Mouse (Mus musculus) fat pad, adult 2 months (tissue): ENCODE results near the gene Tinagl1.
A peak's percentile ranks its signal among the peaks of the same experiment; 100 is the strongest.

ENCODE experiments used
- DNase-seq: peaks from one replicate; pipeline ENCODE4 v3.0.0-alpha.2; 2011; ENCODE audit warnings: low read depth, low spot score; ENCODE audit errors: extremely low read depth

The Tinagl1 gene

DNA sequence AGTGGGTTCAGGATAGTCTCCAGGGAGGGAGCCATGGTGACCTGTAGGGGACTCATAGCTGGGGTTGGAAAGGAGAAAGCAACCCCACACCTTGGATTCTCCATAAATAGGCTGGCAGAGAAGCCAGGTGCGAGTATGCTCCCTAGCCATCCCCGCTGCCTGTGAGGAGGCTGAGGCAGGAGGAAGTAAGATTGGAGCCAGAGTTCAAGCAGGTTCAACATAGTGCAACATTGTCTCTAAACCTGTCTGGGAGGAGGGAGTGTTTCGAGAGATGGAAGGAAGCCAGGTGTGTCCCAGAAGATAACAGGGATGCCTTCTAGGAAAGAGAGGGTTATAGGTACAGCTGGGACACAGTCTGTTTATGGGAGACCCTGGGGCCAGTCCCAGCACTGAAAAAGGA, 5.0 kb upstream of the Tinagl1 start:
- DNase-seq: no peak

DNA sequence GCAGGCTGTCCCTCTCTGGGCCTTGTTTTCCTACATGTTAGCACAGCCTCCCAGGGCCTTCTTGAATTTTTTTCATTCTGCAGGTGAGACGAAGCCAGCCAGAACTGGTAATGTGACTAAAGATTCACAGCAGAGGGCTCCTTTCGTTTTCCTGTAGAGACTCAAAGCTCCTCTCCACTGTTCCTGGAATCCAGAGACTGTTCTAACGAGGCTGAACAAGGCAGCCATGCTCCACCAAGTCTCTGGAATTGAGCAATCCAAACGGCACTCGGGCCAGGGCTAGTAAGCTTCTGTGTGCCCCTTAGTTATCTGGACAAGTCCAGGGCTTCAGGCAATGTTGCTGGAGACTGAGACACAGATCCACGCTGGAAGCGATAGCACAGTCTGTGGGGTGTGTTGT, 2.6 kb upstream of the Tinagl1 start:
- DNase-seq: peak; percentile 47

GRCm38 (mm10) chr4:130177087-130177486, 2.2 kb upstream of the Tinagl1 start:
- DNase-seq: no peak

GRCm38 (mm10) chr4:130176156-130176720, 1.3 kb upstream of the Tinagl1 start:
- no peak for DNase-seq

GRCm38 (mm10) chr4:130174335-130175031, 439 bp downstream of the Tinagl1 start:
- no peak for DNase-seq

GRCm38 (mm10) chr4:130173911-130174311, 1.0 kb downstream of the Tinagl1 start:
- DNase-seq: no peak

DNA sequence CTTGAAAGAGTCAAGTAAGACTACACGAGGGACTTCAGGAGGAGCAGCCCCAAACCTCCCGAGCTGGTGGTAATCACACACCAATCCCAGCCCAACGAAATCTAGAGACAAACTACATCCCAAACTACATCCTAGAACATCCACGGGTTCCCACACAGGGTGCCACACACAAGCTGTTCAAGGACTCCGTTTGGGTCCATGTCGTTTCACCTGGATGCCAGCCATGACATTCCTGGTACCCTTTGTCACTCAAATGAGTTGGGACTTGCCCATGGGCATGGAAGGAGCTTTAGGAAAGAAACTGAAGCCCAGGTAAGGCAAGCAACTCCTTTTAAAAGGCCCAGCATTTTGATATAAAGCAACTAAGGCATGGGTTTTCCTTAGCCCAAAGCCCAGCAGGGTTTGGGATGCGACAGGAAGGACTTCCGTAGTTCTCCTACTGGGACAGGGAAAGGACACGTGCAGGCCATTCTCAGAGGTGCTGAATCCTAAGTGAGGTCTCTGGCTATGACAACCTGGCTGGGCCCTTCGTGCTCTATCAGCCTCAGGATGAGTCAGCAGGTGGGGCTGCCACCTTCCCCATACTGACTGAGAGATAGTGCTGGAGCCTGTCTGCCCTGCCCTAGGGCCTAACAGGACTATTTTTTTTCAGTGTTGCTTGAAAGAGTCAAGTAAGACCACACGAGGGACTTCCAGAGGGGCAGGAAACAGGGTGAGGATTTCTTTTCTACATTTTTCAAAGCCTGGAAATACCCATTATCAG, 1.7 kb downstream of the Tinagl1 start:
- DNase-seq: no peak

GRCm38 (mm10) chr4:130171951-130172765, 2.8 kb downstream of the Tinagl1 start:
- DNase-seq: no peak

DNA sequence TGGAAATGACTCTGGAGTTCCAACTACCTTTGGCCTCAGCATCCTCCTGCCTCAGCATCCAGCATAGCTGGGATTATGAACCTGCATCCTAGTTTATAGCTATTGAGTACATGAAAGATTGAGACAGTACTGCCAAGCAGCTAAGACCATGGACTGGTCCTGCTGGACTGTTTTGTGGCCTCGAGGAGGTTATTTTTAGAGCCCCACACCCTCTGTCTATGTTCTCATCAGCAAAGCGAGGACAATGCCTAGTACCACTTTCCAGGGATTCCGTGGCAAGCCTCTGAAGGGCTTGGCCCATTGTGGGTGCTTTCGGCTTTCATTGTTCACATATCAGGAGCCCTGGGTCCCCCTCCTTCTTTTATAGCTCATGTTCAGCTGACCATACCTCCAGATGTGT, 4.6 kb downstream of the Tinagl1 start:
- no peak for DNase-seq

- no peak for DNase-seq
These were observed 5.4 kb downstream of the Tinagl1 start for GRCm38 (mm10) chr4:130169411-130169971.

DNA sequence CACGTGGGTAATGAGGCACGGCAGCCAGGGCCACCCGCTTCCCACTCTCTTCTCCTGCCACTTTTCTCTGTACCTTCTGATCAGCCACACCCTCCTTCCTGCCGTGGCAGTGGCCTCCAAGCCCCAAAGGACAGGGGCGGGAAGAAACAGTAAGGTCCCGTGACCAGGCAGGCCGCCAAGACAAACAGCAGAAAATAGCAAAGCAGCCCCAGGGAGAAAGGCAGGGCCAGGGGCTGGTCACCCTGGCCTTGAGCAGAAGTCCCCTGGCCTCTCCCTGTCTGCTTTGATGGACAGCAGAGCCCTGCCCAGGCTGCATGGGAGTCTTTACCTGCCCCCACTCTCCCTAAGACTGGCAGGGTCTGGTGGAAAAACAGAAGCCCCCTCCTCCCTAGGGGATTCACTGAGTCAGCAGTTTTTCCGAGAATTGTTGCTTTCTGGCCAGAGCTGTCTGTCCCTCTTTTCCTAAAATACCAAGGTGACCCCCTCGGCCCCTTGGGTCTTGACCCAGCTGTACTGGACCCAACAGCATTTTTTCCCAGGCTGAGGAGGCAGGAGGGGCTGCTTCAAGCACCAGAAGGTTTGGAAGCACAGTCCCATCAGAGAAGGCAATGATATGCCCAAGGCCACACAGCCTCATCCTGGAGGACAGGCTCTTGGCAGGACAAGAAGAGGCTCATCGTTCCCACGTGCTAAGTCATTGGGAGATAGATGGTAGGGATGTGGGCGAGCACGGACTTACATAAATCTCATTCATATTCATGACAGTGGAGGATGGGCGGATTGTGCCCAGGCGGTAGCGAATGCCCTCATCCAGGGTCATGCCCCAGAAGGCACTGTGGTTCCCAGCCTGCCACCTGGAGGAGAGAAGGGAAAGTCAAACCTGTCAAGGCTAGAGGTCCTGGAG, 6.4 kb downstream of the Tinagl1 start:
- no peak for DNase-seq

- no peak for DNase-seq
These were observed 7.1 kb downstream of the Tinagl1 start for GRCm38 (mm10) chr4:130167814-130168213.

- DNase-seq: no peak
These were observed 7.6 kb downstream of the Tinagl1 start for GRCm38 (mm10) chr4:130167321-130167720.

DNA sequence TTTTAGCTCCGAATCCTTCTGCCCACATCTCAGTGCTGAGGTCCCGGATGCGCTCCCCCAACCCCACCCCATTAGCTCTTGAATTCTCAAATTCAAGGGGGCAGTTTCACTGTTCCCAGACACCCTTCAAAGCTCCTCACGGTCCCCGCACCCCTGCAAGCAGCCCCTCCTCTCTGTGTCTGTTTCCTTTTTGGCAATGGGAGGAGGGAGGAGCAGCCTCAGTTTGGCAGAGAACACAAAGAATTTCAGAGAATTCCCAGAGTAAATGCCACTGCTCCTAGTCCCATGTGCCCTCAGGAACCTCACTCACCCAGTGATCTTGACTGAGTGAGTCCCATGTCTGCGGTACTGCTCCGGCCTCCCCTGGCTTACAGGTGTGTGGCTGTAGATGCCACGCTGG, 8.3 kb downstream of the Tinagl1 start:
- DNase-seq: no peak

- no peak for DNase-seq
These were observed 8.9 kb downstream of the Tinagl1 start for GRCm38 (mm10) chr4:130166061-130166460.

- DNase-seq: no peak
These were observed 10.8 kb downstream of the Tinagl1 start for GRCm38 (mm10) chr4:130164121-130164520.

DNA sequence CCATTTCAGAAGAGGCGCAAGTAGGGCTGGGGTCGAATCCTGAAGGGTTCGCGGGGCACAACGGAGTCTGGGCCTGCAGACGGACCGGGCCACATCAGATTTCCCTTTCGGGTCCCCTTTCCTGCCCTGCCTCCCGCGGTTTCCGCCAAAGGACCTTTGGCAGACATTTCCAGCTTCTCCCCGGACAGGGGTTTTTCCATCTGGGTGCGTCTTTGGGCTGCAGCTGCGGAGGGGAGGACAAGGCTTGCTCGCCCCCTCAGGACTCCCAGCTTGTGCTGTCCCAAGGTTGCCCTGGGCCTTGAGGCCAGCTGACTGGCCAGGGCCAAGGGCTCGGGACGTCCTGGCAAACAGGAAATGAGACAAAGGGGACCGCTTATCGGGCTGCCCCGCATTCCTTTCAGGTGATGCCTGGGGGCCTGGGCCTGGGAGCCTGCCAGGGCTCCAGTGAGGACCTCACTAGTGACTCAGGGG, 11.5 kb downstream of the Tinagl1 start:
- no peak for DNase-seq

DNA sequence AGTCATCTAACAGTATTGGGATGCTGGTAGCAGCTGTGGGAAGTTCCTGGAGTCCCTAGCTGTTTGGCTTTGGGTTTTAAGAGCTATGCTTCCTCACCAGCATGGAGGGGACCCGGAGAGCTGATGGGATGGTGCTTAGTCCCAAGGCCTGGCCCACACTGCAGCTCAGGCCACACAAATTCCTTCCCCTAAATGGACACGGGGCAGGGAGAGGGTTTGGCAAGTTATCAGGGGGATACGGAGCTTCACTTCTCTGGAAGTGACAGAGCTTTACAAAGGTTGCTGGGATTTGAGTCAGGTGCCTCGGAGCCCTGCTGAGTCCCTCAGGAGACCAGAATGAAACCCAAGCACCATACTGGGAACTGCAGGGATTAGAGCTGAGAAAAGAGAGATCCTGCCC, 13.6 kb downstream of the Tinagl1 start:
- DNase-seq: no peak

GRCm38 (mm10) chr4:130156812-130157371, 18.0 kb downstream of the Tinagl1 start:
- DNase-seq: no peak

GRCm38 (mm10) chr4:130154250-130154649, 20.7 kb downstream of the Tinagl1 start:
- DNase-seq: no peak
